Mouse (Mus musculus) stomach, postnatal 0 days (tissue): ENCODE measurements around the gene 4933405L10Rik.

Experiments
- CTCF ChIP-seq: IDR thresholded peaks from 2 replicates; pipeline ENCODE4 v1.5.1; 2016; ENCODE audit warnings: antibody characterized with exemption, low read depth, mild to moderate bottlenecking, moderate library complexity
- EP300 ChIP-seq: optimal IDR thresholded peaks from 2 replicates; pipeline ENCODE3; 2016; ENCODE audit warnings: antibody characterized with exemption

DNA sequence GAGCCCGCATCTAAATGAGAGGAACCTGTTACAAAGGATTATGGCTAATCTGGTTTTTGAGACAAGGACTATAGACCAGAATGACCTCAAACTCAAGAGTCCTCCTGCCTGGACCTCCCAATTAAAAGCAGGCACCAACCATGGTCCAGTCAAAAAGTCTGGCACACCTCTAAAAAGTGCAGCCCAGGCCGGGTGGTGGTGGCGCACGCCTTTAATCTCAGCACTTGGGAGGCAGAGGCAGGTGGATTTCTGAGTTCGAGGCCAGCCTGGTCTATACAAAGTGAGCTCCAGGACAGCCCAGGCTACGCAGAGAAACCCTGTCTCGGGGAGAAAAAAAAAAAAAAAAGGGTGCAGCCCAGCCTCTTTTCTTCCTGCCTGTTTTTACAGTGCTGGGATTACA, 22.1 kb upstream of the 4933405L10Rik start:
- no peak for TF ChIP-seq CTCF
- no peak for TF ChIP-seq EP300
